Mouse (Mus musculus) kidney, embryonic 16.5 days (tissue): ENCODE measurements around the gene Ndufaf1. TPM values are rescaled to one million over a fixed set of nuclear protein-coding genes. Genes with fewer than 3 reads are reported as not detected.

Source experiments
- ATAC-seq: fragments of 200-750 bp; cut with Nextera tagmentation; 2 replicates; pipeline ENCODE4 v1.8.0; 2017; ENCODE audit warnings: moderate TSS enrichment; ENCODE audit not compliant: low FRiP score, low TSS enrichment
- H3K27ac ChIP-seq: fragments of 300-500 bp; sonication (generic); 2 replicates; pipeline ENCODE4 v1.5.1; 2014; ENCODE audit warnings: low read length
- H3K27me3 ChIP-seq: fragments of 300-500 bp; sonication (generic); 2 replicates; pipeline ENCODE4 v1.6.1; 2014; ENCODE audit warnings: low read length, control low read depth, mixed read lengths; ENCODE audit not compliant: insufficient read depth
- H3K36me3 ChIP-seq: fragments of 300-500 bp; sonication (generic); 2 replicates; pipeline ENCODE4 v1.6.1; 2014; ENCODE audit warnings: low read length, control low read depth, mixed read lengths; ENCODE audit not compliant: insufficient read depth
- H3K4me1 ChIP-seq: fragments of 300-500 bp; sonication (generic); 2 replicates; pipeline ENCODE4 v1.6.1; 2014; ENCODE audit warnings: low read length, control low read depth, mixed read lengths; ENCODE audit not compliant: insufficient read depth
- H3K4me2 ChIP-seq: fragments of 300-500 bp; sonication (generic); replicated peaks from 2 replicates; pipeline ENCODE4 v1.6.1; 2014; ENCODE audit warnings: low read depth, low read length
- H3K4me3 ChIP-seq: fragments of 300-500 bp; sonication (generic); 2 replicates; pipeline ENCODE4 v1.5.1; 2014; ENCODE audit warnings: mild to moderate bottlenecking, low read length
- H3K9ac ChIP-seq: fragments of 300-500 bp; sonication (generic); replicated peaks from 2 replicates; pipeline ENCODE4 v1.6.1; 2014; ENCODE audit warnings: low read length
- H3K9me3 ChIP-seq: fragments of 300-500 bp; sonication (generic); 2 replicates; pipeline ENCODE4 v1.6.1; 2016; ENCODE audit warnings: low read length, control low read depth
- WGBS: fragments of 180-500 bp; shearing (Covaris S2); extraction: QIAGEN DNeasy Blood & Tissue Kit; methylation state at CpG from one replicate; pipeline ENCODE4 v1.1.7; 2014; 5-methylcytosine and 5-hydroxymethylcytosine counted together
- polyA plus RNA-seq: library from polyadenylated mRNA; unstranded; fragments of >200 nt; fragmentation: Nextera tagmentation; extraction: Ambion mirVana; gene quantifications from 2 replicates; pipeline ENCODE4 v1.2.1, GENCODE M21; 2015

Ndufaf1 gene
- 52.9 and 57.2 TPM in 2 replicates for polyA plus RNA-seq

GRCm38 (mm10) chr2:119662220-119663182 is at the start of gene Ndufaf1:
Gene Ndufaf1, minus strand, starts transcription at chr2:119662827.
- peak; percentile 84 for ATAC-seq
- under 1% methylated on average over 44 of the region's 44 CpGs for WGBS
- Histone ChIP-seq H3K27ac (0 out of 2 replicates have a peak within 1 kb of the TSS, but pooled peaks have one; percentile 2), H3K4me2 (peak within 1 kb of the TSS; percentile 76), H3K36me3 (peaks cover 17% of the 10 kb centered on the region), H3K4me1 (peaks cover 4% of the 10 kb centered on the region; the same call in 1 of the 2 replicates), H3K9me3 (no peaks in the 10 kb centered on the region), H3K4me3 (peak within 1 kb of the TSS; percentile 96), H3K9ac (peak within 1 kb of the TSS; percentile 91), H3K27me3 (no peaks in the 10 kb centered on the region)

GRCm38 (mm10) chr2:119710011-119710410 is 47.4 kb upstream of the Ndufaf1 start:
- Histone ChIP-seq H3K9me3 (no peaks in the 10 kb centered on the region), H3K4me2 (no peak overlapping the region), H3K4me3 (no peak overlapping the region), H3K36me3 (peaks cover 38% of the 10 kb centered on the region), H3K9ac (no peak overlapping the region), H3K27me3 (no peaks in the 10 kb centered on the region), H3K27ac (no peak overlapping the region), H3K4me1 (no peaks in the 10 kb centered on the region)
- ATAC-seq: no peak
- WGBS: 93% methylated on average over 3 of the region's 3 CpGs

- H3K9ac ChIP-seq: no peak overlapping the region
- no peaks in the 10 kb centered on the region for H3K4me1 ChIP-seq
- peaks cover 35% of the 10 kb centered on the region for H3K36me3 ChIP-seq
- H3K4me3 ChIP-seq: no peak overlapping the region
- no peaks in the 10 kb centered on the region for H3K27me3 ChIP-seq
- H3K4me2 ChIP-seq: no peak overlapping the region
- no peak for ATAC-seq
- H3K9me3 ChIP-seq: no peaks in the 10 kb centered on the region
- no peak overlapping the region for H3K27ac ChIP-seq
- 83% methylated on average over 3 of the region's 3 CpGs for WGBS
Observed at GRCm38 (mm10) chr2:119707676-119708075, 45.0 kb upstream of the Ndufaf1 start.

- Histone ChIP-seq H3K27ac (no peak overlapping the region), H3K4me2 (no peak overlapping the region), H3K9ac (no peak overlapping the region), H3K27me3 (no peaks in the 10 kb centered on the region), H3K4me3 (no peak overlapping the region), H3K4me1 (no peaks in the 10 kb centered on the region), H3K36me3 (peaks cover 20% of the 10 kb centered on the region), H3K9me3 (no peaks in the 10 kb centered on the region)
- 98% methylated on average over 2 of the region's 2 CpGs for WGBS
- no peak for ATAC-seq
Observed at GRCm38 (mm10) chr2:119703171-119703570, 40.5 kb upstream of the Ndufaf1 start.

- Histone ChIP-seq H3K4me3 (no peak overlapping the region), H3K9me3 (no peaks in the 10 kb centered on the region), H3K27ac (no peak overlapping the region), H3K4me1 (no peaks in the 10 kb centered on the region), H3K27me3 (no peaks in the 10 kb centered on the region), H3K36me3 (0 out of 2 replicates have a peak, but pooled peaks cover 3% of the 10 kb centered on the region), H3K4me2 (no peak overlapping the region), H3K9ac (no peak overlapping the region)
- no peak for ATAC-seq
- 91% methylated on average over 3 of the region's 3 CpGs for WGBS
Observed at GRCm38 (mm10) chr2:119699962-119700361, 37.3 kb upstream of the Ndufaf1 start.

GRCm38 (mm10) chr2:119698472-119698871 is 35.8 kb upstream of the Ndufaf1 start:
- Histone ChIP-seq H3K9ac (no peak overlapping the region), H3K27ac (no peak overlapping the region), H3K4me2 (no peak overlapping the region), H3K36me3 (peaks cover 12% of the 10 kb centered on the region; the same call in 1 of the 2 replicates), H3K4me1 (no peaks in the 10 kb centered on the region), H3K4me3 (no peak overlapping the region), H3K27me3 (no peaks in the 10 kb centered on the region), H3K9me3 (no peaks in the 10 kb centered on the region)
- WGBS: 90% methylated on average over 2 of the region's 2 CpGs
- no peak for ATAC-seq

GRCm38 (mm10) chr2:119696111-119696510 is 33.5 kb upstream of the Ndufaf1 start:
- 61% methylated on average over 1 of the region's 1 CpGs for WGBS
- H3K27ac ChIP-seq: no peak overlapping the region
- peaks cover 11% of the 10 kb centered on the region; the same call in 1 of the 2 replicates for H3K36me3 ChIP-seq
- ATAC-seq: no peak
- H3K27me3 ChIP-seq: no peaks in the 10 kb centered on the region
- no peaks in the 10 kb centered on the region for H3K4me1 ChIP-seq
- H3K9ac ChIP-seq: no peak overlapping the region
- H3K4me3 ChIP-seq: no peak overlapping the region
- no peaks in the 10 kb centered on the region for H3K9me3 ChIP-seq
- no peak overlapping the region for H3K4me2 ChIP-seq

GRCm38 (mm10) chr2:119694826-119695225 is 32.2 kb upstream of the Ndufaf1 start:
- no peak for ATAC-seq
- Histone ChIP-seq H3K4me2 (no peak overlapping the region), H3K27me3 (no peaks in the 10 kb centered on the region), H3K9me3 (no peaks in the 10 kb centered on the region), H3K9ac (no peak overlapping the region), H3K4me1 (no peaks in the 10 kb centered on the region), H3K4me3 (no peak overlapping the region), H3K27ac (no peak overlapping the region), H3K36me3 (peaks cover 11% of the 10 kb centered on the region; the same call in 1 of the 2 replicates)
- 98% methylated on average over 1 of the region's 2 CpGs for WGBS

GRCm38 (mm10) chr2:119692003-119692701 is 29.5 kb upstream of the Ndufaf1 start:
- Histone ChIP-seq H3K9me3 (no peaks in the 10 kb centered on the region), H3K36me3 (peaks cover 15% of the 10 kb centered on the region), H3K9ac (no peak overlapping the region), H3K27ac (no peak overlapping the region), H3K4me2 (no peak overlapping the region), H3K4me3 (no peak overlapping the region), H3K4me1 (no peaks in the 10 kb centered on the region), H3K27me3 (no peaks in the 10 kb centered on the region)
- 75% methylated on average over 9 of the region's 9 CpGs for WGBS
- no peak for ATAC-seq
